Mouse (Mus musculus): ENCODE measurements around the gene Gm10721. TPM values are rescaled to one million over a fixed set of nuclear protein-coding genes. Genes with fewer than 3 reads are reported as not detected.
A peak's percentile ranks its signal among the peaks of the same experiment; 100 is the strongest.
"Not testable (repeated sequence)": the region's sequence is repeated elsewhere in the genome, so short reads cannot be mapped to it uniquely, and the experiment has no call there.

Gene Gm10721
- total RNA-seq (2012; rRNA removed) = 0.27 TPM in 1 of 2 replicates, not detected in the other
- not detected for polyA plus RNA-seq (2012; ENCODE audit: insufficient read depth in 1 of 2, insufficient read length in 2 of 2, low read depth in 1 of 2, low replicate concordance in 2 of 2, missing spikeins in 1 of 2)

DNA sequence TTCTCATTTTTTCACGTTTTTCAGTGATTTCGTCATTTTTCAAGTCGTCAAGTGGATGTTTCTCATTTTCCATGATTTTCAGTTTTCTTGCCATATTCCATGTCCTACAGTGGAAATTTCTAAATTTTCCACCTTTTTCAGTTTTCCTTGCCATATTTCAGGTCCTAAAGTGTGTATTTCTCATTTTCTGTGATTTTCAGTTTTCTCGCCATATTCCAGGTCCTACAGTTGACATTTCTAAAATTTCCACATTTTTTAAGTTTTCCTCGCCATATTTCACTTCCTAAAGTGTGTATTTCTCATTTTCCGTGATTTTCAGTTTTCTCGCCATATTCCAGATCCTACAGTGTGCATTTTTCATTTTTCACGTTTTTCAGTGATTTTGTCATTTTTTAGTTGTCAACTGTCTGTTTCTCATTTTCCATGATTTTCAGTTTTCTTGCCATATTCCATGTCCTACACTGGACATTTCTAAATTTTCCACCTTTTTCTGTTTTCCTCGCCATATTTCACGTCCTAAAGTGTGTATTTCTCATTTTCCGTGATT, at the start of gene Gm10721:
Gm10721 (plus strand) TSS at position 408 of the 547 bp plus-strand sequence.
- not testable (repeated sequence) for H3K9me3 ChIP-seq (replicated peaks; ENCODE audit: insufficient read depth, low read length); H3K36me3 ChIP-seq (ENCODE audit: control insufficient read depth in 1 of 2, insufficient read depth in 2 of 2, low read length in 2 of 2); DNase-seq (ENCODE audit: low read depth, low spot score); H3K27me3 ChIP-seq (ENCODE audit: control insufficient read depth in 1 of 2, insufficient read depth in 2 of 2, low read length in 2 of 2); H3K27ac ChIP-seq (ENCODE audit: control insufficient read depth, low read depth, low read length); H3K4me1 ChIP-seq (ENCODE audit: control insufficient read depth in 1 of 2, insufficient read depth in 2 of 2, low read length in 2 of 2); H3K79me2 ChIP-seq (ENCODE audit: control insufficient read depth, insufficient read depth, low read length, poor library complexity); H3K4me3 ChIP-seq (ENCODE audit: control insufficient read depth in 1 of 2, insufficient read depth in 1 of 2, low read depth in 2 of 2, low read length in 2 of 2); H3K9ac ChIP-seq (ENCODE audit: control insufficient read depth, low read depth, low read length, poor library complexity, severe bottlenecking)

DNA sequence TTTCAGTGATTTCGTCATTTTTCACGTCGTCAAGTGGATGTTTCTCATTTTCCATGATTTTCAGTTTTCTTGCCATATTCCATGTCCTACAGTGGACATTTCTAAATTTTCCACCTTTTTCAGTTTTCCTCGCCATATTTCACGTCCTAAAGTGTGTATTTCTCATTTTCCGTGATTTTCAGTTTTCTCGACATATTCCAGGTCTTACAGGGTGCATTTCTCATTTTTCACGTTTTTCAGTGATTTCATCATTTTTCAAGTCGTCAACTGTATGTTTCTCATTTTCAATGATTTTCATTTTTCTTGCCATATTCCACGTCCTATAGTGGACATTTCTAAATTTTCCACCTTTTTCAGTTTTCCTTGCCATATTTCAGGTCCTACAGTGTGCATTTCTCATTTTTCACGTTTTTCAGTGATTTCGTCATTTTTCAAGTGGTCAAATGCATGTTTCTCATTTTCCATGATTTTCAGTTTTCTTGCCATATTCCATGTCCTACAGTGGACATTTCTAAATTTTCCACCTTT, 12.4 kb upstream of the Gm10721 start, which contains the start of gene Gm10722:
Gm10722 (plus strand) TSS at position 478 of the 528 bp plus-strand sequence.
- not testable (repeated sequence) for H3K27ac ChIP-seq (ENCODE audit: control insufficient read depth, low read depth, low read length); H3K36me3 ChIP-seq (ENCODE audit: control insufficient read depth in 1 of 2, insufficient read depth in 2 of 2, low read length in 2 of 2); H3K9me3 ChIP-seq (replicated peaks; ENCODE audit: insufficient read depth, low read length); H3K27me3 ChIP-seq (ENCODE audit: control insufficient read depth in 1 of 2, insufficient read depth in 2 of 2, low read length in 2 of 2); H3K79me2 ChIP-seq (ENCODE audit: control insufficient read depth, insufficient read depth, low read length, poor library complexity); H3K9ac ChIP-seq (ENCODE audit: control insufficient read depth, low read depth, low read length, poor library complexity, severe bottlenecking); H3K4me1 ChIP-seq (ENCODE audit: control insufficient read depth in 1 of 2, insufficient read depth in 2 of 2, low read length in 2 of 2); H3K4me3 ChIP-seq (ENCODE audit: control insufficient read depth in 1 of 2, insufficient read depth in 1 of 2, low read depth in 2 of 2, low read length in 2 of 2)
- DNase-seq (ENCODE audit: low read depth, low spot score) = peak; percentile 73

DNA sequence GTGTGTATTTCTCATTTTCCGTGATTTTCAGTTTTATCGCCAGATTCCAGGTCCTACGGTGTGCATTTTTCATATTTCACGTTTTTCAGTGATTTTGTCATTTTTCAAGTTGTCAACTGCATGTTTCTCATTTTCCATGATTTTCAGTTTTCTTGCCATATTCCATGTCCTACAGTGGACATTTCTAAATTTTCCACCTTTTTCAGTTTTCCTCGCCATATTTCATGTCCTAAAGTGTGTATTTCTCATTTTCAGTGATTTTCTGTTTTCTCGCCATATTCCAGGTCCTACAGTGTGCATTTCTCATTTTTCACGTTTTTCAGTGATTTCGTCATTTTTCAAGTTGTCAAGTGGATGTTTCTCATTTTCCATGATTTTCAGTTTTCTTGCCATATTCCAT, 11.9 kb upstream of the Gm10721 start:
- H3K4me3 ChIP-seq (ENCODE audit: control insufficient read depth in 1 of 2, insufficient read depth in 1 of 2, low read depth in 2 of 2, low read length in 2 of 2); H3K27ac ChIP-seq (ENCODE audit: control insufficient read depth, low read depth, low read length); DNase-seq (ENCODE audit: low read depth, low spot score); H3K36me3 ChIP-seq (ENCODE audit: control insufficient read depth in 1 of 2, insufficient read depth in 2 of 2, low read length in 2 of 2); H3K9ac ChIP-seq (ENCODE audit: control insufficient read depth, low read depth, low read length, poor library complexity, severe bottlenecking); H3K9me3 ChIP-seq (replicated peaks; ENCODE audit: insufficient read depth, low read length); H3K79me2 ChIP-seq (ENCODE audit: control insufficient read depth, insufficient read depth, low read length, poor library complexity); H3K27me3 ChIP-seq (ENCODE audit: control insufficient read depth in 1 of 2, insufficient read depth in 2 of 2, low read length in 2 of 2); H3K4me1 ChIP-seq (ENCODE audit: control insufficient read depth in 1 of 2, insufficient read depth in 2 of 2, low read length in 2 of 2): not testable (repeated sequence)

DNA sequence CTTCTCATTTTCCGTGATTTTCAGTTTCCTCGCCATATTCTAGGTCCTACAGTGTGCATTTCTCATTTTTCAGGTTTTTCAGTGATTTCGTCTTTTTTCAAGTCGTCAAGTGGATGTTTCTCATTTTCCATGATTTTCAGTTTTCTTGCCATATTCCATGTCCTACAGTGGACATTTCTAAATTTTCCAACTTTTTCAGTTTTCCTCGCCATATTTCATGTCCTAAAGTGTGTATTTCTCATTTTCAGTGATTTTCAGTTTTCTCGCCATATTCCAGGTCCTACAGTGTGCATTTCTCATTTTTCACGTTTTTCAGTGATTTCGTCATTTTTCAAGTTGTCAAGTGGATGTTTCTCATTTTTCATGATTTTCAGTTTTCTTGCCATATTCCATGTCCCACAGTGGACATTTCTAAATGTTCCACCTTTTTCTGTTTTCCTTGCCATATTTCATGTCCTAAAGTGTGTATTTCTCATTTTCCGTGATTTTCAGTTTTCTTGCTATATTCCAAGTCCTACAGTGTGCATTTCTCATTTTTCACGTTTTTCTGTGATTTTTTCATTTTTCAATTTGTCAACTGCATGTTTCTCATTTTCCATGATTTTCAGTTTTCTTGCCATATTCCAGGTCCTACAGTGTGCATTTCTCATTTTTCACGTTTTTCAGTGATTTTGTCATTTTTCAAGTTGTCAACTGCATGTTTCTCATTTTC, 10.8 kb upstream of the Gm10721 start:
- H3K27me3 ChIP-seq (ENCODE audit: control insufficient read depth in 1 of 2, insufficient read depth in 2 of 2, low read length in 2 of 2); H3K79me2 ChIP-seq (ENCODE audit: control insufficient read depth, insufficient read depth, low read length, poor library complexity); H3K27ac ChIP-seq (ENCODE audit: control insufficient read depth, low read depth, low read length); H3K4me3 ChIP-seq (ENCODE audit: control insufficient read depth in 1 of 2, insufficient read depth in 1 of 2, low read depth in 2 of 2, low read length in 2 of 2); H3K9ac ChIP-seq (ENCODE audit: control insufficient read depth, low read depth, low read length, poor library complexity, severe bottlenecking); H3K36me3 ChIP-seq (ENCODE audit: control insufficient read depth in 1 of 2, insufficient read depth in 2 of 2, low read length in 2 of 2); H3K9me3 ChIP-seq (replicated peaks; ENCODE audit: insufficient read depth, low read length); H3K4me1 ChIP-seq (ENCODE audit: control insufficient read depth in 1 of 2, insufficient read depth in 2 of 2, low read length in 2 of 2): not testable (repeated sequence)
- peak; percentile 42 for DNase-seq (ENCODE audit: low read depth, low spot score)

DNA sequence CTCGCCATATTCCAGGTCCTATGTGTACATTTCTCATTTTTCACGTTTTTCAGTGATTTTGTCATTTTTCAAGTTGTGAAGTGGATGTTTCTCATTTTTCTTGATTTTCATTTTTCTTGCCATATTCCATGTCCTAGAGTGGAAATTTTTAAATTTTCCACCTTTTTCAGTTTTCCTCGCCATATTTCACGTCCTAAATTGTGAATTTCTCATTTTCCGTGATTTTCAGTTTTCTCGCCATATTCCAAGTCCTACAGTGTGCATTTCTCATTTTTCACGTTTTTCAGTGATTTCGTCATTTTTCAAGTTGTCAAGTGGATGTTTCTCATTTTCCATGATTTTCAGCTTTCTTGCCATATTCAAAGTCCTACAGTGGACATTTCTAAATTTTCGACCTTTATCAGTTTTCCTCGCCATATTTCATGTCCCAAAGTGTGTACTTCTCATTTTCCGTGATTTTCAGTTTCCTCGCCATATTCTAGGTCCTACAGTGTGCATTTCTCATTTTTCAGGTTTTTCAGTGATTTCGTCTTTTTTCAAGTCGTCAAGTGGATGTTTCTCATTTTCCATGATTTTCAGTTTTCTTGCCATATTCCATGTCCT, 10.0 kb upstream of the Gm10721 start, which contains the start of gene Gm11168:
Gm11168 (plus strand) TSS at position 553 of the 603 bp plus-strand sequence.
- H3K9ac ChIP-seq (ENCODE audit: control insufficient read depth, low read depth, low read length, poor library complexity, severe bottlenecking); H3K4me3 ChIP-seq (ENCODE audit: control insufficient read depth in 1 of 2, insufficient read depth in 1 of 2, low read depth in 2 of 2, low read length in 2 of 2); H3K27me3 ChIP-seq (ENCODE audit: control insufficient read depth in 1 of 2, insufficient read depth in 2 of 2, low read length in 2 of 2); H3K4me1 ChIP-seq (ENCODE audit: control insufficient read depth in 1 of 2, insufficient read depth in 2 of 2, low read length in 2 of 2); H3K36me3 ChIP-seq (ENCODE audit: control insufficient read depth in 1 of 2, insufficient read depth in 2 of 2, low read length in 2 of 2); DNase-seq (ENCODE audit: low read depth, low spot score); H3K27ac ChIP-seq (ENCODE audit: control insufficient read depth, low read depth, low read length); H3K79me2 ChIP-seq (ENCODE audit: control insufficient read depth, insufficient read depth, low read length, poor library complexity); H3K9me3 ChIP-seq (replicated peaks; ENCODE audit: insufficient read depth, low read length): not testable (repeated sequence)

DNA sequence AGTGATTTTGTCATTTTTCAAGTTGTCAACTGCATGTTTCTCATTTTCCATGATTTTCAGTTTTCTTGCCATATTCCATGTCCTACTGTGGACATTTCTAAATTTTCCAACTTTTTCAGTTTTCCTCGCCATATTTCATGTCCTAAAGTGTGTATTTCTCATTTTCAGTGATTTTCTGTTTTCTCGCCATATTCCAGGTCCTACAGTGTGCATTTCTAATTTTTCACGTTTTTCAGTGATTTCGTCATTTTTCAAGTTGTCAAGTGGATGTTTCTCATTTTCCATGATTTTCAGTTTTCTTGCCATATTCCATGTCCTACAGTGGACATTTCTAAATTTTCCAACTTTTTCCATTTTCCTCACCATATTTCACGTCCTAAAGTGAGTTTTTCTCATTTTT, 6.8 kb upstream of the Gm10721 start:
- H3K27me3 ChIP-seq (ENCODE audit: control insufficient read depth in 1 of 2, insufficient read depth in 2 of 2, low read length in 2 of 2); H3K27ac ChIP-seq (ENCODE audit: control insufficient read depth, low read depth, low read length); H3K9me3 ChIP-seq (replicated peaks; ENCODE audit: insufficient read depth, low read length); H3K4me1 ChIP-seq (ENCODE audit: control insufficient read depth in 1 of 2, insufficient read depth in 2 of 2, low read length in 2 of 2); H3K79me2 ChIP-seq (ENCODE audit: control insufficient read depth, insufficient read depth, low read length, poor library complexity); H3K4me3 ChIP-seq (ENCODE audit: control insufficient read depth in 1 of 2, insufficient read depth in 1 of 2, low read depth in 2 of 2, low read length in 2 of 2); H3K9ac ChIP-seq (ENCODE audit: control insufficient read depth, low read depth, low read length, poor library complexity, severe bottlenecking); H3K36me3 ChIP-seq (ENCODE audit: control insufficient read depth in 1 of 2, insufficient read depth in 2 of 2, low read length in 2 of 2); DNase-seq (ENCODE audit: low read depth, low spot score): not testable (repeated sequence)

DNA sequence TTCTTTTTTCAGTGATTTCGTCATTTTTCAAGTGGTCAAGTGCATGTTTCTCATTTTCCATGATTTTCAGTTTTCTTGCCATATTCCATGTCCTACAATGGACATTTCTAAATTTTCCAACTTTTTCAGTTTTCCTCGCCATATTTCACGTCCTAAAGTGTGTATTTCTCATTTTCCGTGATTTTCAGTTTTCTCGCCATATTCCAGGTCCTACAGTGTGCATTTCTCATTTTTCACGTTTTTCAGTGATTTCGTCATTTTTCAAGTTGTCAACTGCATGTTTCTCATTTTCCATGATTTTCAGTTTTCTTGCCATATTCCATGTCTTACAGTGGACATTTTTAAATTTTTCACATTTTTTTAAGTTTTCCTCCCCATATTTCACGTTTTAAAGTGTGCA, 6.3 kb upstream of the Gm10721 start:
- H3K27ac ChIP-seq (ENCODE audit: control insufficient read depth, low read depth, low read length); H3K9ac ChIP-seq (ENCODE audit: control insufficient read depth, low read depth, low read length, poor library complexity, severe bottlenecking); H3K79me2 ChIP-seq (ENCODE audit: control insufficient read depth, insufficient read depth, low read length, poor library complexity); H3K36me3 ChIP-seq (ENCODE audit: control insufficient read depth in 1 of 2, insufficient read depth in 2 of 2, low read length in 2 of 2); H3K4me3 ChIP-seq (ENCODE audit: control insufficient read depth in 1 of 2, insufficient read depth in 1 of 2, low read depth in 2 of 2, low read length in 2 of 2); H3K9me3 ChIP-seq (replicated peaks; ENCODE audit: insufficient read depth, low read length); H3K4me1 ChIP-seq (ENCODE audit: control insufficient read depth in 1 of 2, insufficient read depth in 2 of 2, low read length in 2 of 2); H3K27me3 ChIP-seq (ENCODE audit: control insufficient read depth in 1 of 2, insufficient read depth in 2 of 2, low read length in 2 of 2); DNase-seq (ENCODE audit: low read depth, low spot score): not testable (repeated sequence)
